Mouse (Mus musculus) lung, adult 2 months (tissue): Measurements from ENCODE around the gene Gm10697.
"Not testable (repeated sequence)": the region's sequence is repeated elsewhere in the genome, so short reads cannot be mapped to it uniquely, and the experiment has no call there.

Experiments used
- CTCF ChIP-seq: fragments of 200-500 bp; IDR thresholded peaks from 2 replicates; pipeline ENCODE4 v1.5.1; 2011; ENCODE audit warnings: mild to moderate bottlenecking, low read length, control low read depth; ENCODE audit not compliant: insufficient read depth
- POLR2A ChIP-seq: fragments of 200-500 bp; IDR thresholded peaks from 2 replicates; pipeline ENCODE4 v1.6.1; 2011; ENCODE audit warnings: low read depth, mild to moderate bottlenecking, control low read depth, low read length, borderline replicate concordance; ENCODE audit errors: extremely low read depth

- not testable (repeated sequence) for TF ChIP-seq POLR2A, CTCF
Observed at GRCm38 (mm10) chr3:94115071-94115470, 42.6 kb upstream of the Gm10697 start.
